Mouse (Mus musculus): ENCODE measurements around the gene Trim16. TPM values are rescaled to one million over a fixed set of nuclear protein-coding genes. Genes with fewer than 3 reads are reported as not detected.
A peak's percentile ranks its signal among the peaks of the same experiment; 100 is the strongest.

Gene Trim16
- polyA plus RNA-seq, 1 experiment from 2014 or later = 6.4 TPM

DNA sequence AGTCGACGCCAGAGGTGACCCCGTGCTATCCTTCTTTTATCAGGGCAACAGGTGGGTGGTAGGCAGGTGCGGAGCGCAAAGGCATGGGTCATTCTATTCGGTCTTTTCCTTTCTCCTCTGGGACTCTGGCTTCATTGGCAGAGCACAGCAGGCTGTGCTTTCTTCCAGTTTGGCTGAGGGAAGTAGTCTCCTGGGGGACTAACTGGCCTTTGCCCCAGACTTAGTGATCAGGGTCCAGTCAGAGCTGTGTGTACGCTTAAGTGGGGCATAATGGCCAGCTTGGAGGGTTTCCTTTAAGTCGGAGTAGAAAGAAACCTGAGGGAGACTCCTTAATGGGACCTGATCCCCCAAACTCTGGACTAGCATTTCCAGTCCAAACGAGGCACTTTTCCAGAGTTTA lies 53.4 kb downstream of the Trim16 start:
- ATAC-seq (ENCODE audit: low FRiP score) (no peak), DNase-seq (ENCODE audit: low spot score) (no peak)
- WGBS = 80% methylated on average over 9 of the region's 9 CpGs
- H3K9me3 ChIP-seq (ENCODE audit: control insufficient read depth, low read length) = no peaks in the 10 kb centered on the region
- H3K9ac ChIP-seq (ENCODE audit: low read depth, low read length) = no peak overlapping the region
- H3K27ac ChIP-seq (ENCODE audit: low read depth, low read length) = no peak overlapping the region
- H3K4me3 ChIP-seq (ENCODE audit: low read depth, low read length) = no peak overlapping the region
- H3K27me3 ChIP-seq (ENCODE audit: control insufficient read depth, insufficient read depth, low read length) = no peaks in the 10 kb centered on the region
- no peak overlapping the region for H3K4me2 ChIP-seq (replicated peaks; ENCODE audit: low read depth, low read length)
- no peaks in the 10 kb centered on the region for H3K4me1 ChIP-seq (replicated peaks; ENCODE audit: control insufficient read depth, insufficient read depth, low read length)
- H3K36me3 ChIP-seq (ENCODE audit: control insufficient read depth, insufficient read depth, low read length) = no peaks in the 10 kb centered on the region

DNA sequence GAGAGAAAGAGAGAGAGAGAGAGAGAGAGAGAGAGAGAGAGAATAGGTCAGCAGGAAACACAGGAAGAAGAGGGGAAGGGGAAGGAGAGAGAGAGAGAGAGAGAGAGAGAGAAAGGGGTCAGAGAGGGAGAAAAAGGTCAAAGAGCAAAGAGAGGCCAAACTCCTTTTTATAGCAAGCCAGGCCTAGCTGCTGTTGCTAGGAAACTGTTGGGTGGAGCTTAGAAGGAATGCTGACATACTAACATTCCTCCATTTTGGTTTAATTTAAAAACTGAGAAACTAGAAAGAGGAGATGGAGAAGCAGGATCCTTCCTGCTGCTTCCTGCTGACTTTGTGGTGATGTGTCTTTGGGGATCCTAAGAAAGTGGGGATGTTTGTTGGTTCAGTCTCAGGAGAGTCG lies 55.7 kb downstream of the Trim16 start:
- Histone ChIP-seq H3K9me3 (ENCODE audit: control insufficient read depth, low read length) (no peaks in the 10 kb centered on the region), H3K4me2 (replicated peaks; ENCODE audit: low read depth, low read length) (no peak overlapping the region), H3K9ac (ENCODE audit: low read depth, low read length) (no peak overlapping the region), H3K4me1 (replicated peaks; ENCODE audit: control insufficient read depth, insufficient read depth, low read length) (no peaks in the 10 kb centered on the region), H3K27me3 (ENCODE audit: control insufficient read depth, insufficient read depth, low read length) (no peaks in the 10 kb centered on the region), H3K27ac (ENCODE audit: low read depth, low read length) (no peak overlapping the region), H3K4me3 (ENCODE audit: low read depth, low read length) (no peak overlapping the region), H3K36me3 (ENCODE audit: control insufficient read depth, insufficient read depth, low read length) (no peaks in the 10 kb centered on the region)
- 77% methylated on average over 1 of the region's 1 CpGs for WGBS
- ATAC-seq (ENCODE audit: low FRiP score) = no peak
- no peak for DNase-seq (ENCODE audit: low spot score)

GRCm38 (mm10) chr11:62876445-62876844 lies 56.4 kb downstream of the Trim16 start:
- Histone ChIP-seq H3K4me1 (replicated peaks; ENCODE audit: control insufficient read depth, insufficient read depth, low read length) (no peaks in the 10 kb centered on the region), H3K9me3 (ENCODE audit: control insufficient read depth, low read length) (no peaks in the 10 kb centered on the region), H3K27ac (ENCODE audit: low read depth, low read length) (no peak overlapping the region), H3K4me3 (ENCODE audit: low read depth, low read length) (no peak overlapping the region), H3K4me2 (replicated peaks; ENCODE audit: low read depth, low read length) (no peak overlapping the region), H3K9ac (ENCODE audit: low read depth, low read length) (no peak overlapping the region), H3K36me3 (ENCODE audit: control insufficient read depth, insufficient read depth, low read length) (no peaks in the 10 kb centered on the region), H3K27me3 (ENCODE audit: control insufficient read depth, insufficient read depth, low read length) (no peaks in the 10 kb centered on the region)
- DNase-seq (ENCODE audit: low spot score) (no peak), ATAC-seq (ENCODE audit: low FRiP score) (no peak)
- WGBS = 88% methylated on average over 4 of the region's 4 CpGs

DNA sequence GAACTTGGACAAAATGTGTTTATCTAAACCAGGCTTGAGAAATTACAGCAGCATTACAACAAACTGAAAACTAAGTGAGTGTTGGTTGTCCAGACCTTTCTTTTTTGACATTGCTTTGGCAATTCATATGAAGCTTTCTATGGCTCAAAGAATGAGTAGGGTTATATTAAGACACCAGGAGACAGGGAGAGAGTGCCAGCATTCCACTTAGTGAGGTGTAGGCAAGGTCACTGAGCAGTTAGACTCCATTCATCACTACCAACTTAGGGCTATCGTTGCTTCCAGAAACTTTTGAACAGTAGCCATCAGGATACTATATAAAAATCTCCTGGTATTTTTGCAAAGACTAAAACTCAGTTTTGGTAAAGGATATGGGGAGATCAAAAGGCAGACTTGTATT lies 57.4 kb downstream of the Trim16 start:
- Histone ChIP-seq H3K36me3 (ENCODE audit: control insufficient read depth, insufficient read depth, low read length) (no peaks in the 10 kb centered on the region), H3K9ac (ENCODE audit: low read depth, low read length) (no peak overlapping the region), H3K4me1 (replicated peaks; ENCODE audit: control insufficient read depth, insufficient read depth, low read length) (no peaks in the 10 kb centered on the region), H3K9me3 (ENCODE audit: control insufficient read depth, low read length) (no peaks in the 10 kb centered on the region), H3K27ac (ENCODE audit: low read depth, low read length) (no peak overlapping the region), H3K4me2 (replicated peaks; ENCODE audit: low read depth, low read length) (no peak overlapping the region), H3K27me3 (ENCODE audit: control insufficient read depth, insufficient read depth, low read length) (no peaks in the 10 kb centered on the region), H3K4me3 (ENCODE audit: low read depth, low read length) (no peak overlapping the region)
- DNase-seq (ENCODE audit: low spot score) = no peak
- ATAC-seq (ENCODE audit: low FRiP score) = no peak
- WGBS = 97% methylated on average over 1 of the region's 1 CpGs

- Histone ChIP-seq H3K4me3 (ENCODE audit: low read depth, low read length) (peak overlapping the region; percentile 76), H3K9me3 (ENCODE audit: control insufficient read depth, low read length) (no peaks in the 10 kb centered on the region), H3K36me3 (ENCODE audit: control insufficient read depth, insufficient read depth, low read length) (no peaks in the 10 kb centered on the region), H3K27ac (ENCODE audit: low read depth, low read length) (no peak overlapping the region), H3K9ac (ENCODE audit: low read depth, low read length) (no peak overlapping the region), H3K4me2 (replicated peaks; ENCODE audit: low read depth, low read length) (peak overlapping the region; percentile 43; the same call in 1 of the 2 replicates), H3K27me3 (ENCODE audit: control insufficient read depth, insufficient read depth, low read length) (no peaks in the 10 kb centered on the region), H3K4me1 (replicated peaks; ENCODE audit: control insufficient read depth, insufficient read depth, low read length) (no peaks in the 10 kb centered on the region)
- ATAC-seq (ENCODE audit: low FRiP score) (no peak), DNase-seq (ENCODE audit: low spot score) (no peak)
- 33% methylated on average over 9 of the region's 9 CpGs for WGBS
Measured at GRCm38 (mm10) chr11:62878728-62879127, 58.7 kb downstream of the Trim16 start.

DNA sequence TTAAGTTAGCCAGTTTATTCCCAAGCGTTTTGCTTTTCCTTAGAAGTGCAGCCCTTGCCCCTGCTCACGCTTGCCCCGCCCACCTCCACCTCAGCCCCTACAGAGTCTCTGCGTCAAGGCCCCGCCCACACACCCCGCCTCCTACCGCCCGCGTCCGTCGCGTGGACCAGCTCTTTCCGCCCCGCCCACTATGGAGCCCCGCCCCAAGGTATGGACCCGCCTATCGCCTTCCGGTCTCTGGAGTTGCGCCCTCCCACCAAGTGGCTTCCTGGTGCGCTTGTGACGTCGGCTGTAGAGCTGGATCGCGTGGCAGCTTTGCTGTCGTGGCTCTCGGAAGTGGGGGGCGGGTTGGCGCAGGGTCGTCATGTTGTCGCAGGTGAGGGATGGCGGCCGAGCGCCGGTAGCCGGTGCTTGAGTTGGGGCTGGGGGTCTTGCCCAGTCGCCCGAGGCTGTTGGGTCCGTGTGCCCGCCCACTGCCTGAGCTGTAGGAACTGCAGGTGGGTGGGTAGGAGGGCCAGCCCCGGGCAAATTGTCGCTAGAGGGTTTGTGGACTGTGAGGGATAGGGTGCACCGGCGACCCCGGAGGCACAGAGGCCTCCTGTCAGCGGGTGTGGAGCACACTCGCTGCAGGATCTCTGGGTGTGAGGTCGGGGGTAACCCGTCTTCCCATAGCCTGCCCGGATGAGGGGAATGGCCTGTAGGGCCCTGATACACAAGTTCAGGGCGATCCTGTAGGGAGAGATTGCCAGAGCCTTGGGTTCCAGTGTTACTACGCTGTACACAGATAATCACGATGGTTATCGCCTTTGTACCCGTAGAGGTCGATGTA lies 59.4 kb downstream of the Trim16 start, which contains the start of gene Tvp23b:
Gene Tvp23b, plus strand, starts transcription at position 236 of the 829 bp plus-strand sequence.
- peak within 1 kb of the TSS; percentile 76 for H3K4me3 ChIP-seq (ENCODE audit: low read depth, low read length)
- peak within 1 kb of the TSS; percentile 67 for H3K27ac ChIP-seq (ENCODE audit: low read depth, low read length)
- no peaks in the 10 kb centered on the region for H3K27me3 ChIP-seq (ENCODE audit: control insufficient read depth, insufficient read depth, low read length)
- peak within 1 kb of the TSS; percentile 81 for H3K4me2 ChIP-seq (replicated peaks; ENCODE audit: low read depth, low read length)
- H3K9me3 ChIP-seq (ENCODE audit: control insufficient read depth, low read length) = no peaks in the 10 kb centered on the region
- 2% methylated on average over 54 of the region's 55 CpGs for WGBS
- ATAC-seq (ENCODE audit: low FRiP score) (peak; percentile 97), DNase-seq (ENCODE audit: low spot score) (peak; percentile 100)
- no peaks in the 10 kb centered on the region for H3K4me1 ChIP-seq (replicated peaks; ENCODE audit: control insufficient read depth, insufficient read depth, low read length)
- peak within 1 kb of the TSS; percentile 89 for H3K9ac ChIP-seq (ENCODE audit: low read depth, low read length)
- no peaks in the 10 kb centered on the region for H3K36me3 ChIP-seq (ENCODE audit: control insufficient read depth, insufficient read depth, low read length)

DNA sequence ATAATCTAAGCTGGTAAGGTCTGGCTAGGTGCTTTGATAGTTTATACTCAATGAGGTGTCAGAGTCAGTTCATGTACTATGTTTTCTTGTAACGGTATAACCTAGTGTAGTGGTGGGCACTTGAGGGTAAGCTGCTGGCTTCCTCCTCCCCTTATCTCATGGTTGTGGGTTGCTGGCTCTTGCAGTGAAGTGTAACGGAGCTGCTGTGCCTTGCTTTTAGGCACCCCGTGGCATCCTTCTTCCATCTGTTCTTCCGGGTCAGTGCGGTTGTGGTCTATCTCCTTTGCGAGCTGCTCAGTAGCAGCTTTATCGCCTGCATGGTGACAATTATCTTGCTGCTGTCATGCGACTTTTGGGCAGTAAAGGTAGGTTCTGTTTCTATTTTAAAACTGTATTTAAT lies 63.4 kb downstream of the Trim16 start:
- H3K36me3 ChIP-seq (ENCODE audit: control insufficient read depth, insufficient read depth, low read length) = peaks cover 4% of the 10 kb centered on the region; the same call in 1 of the 2 replicates
- no peak overlapping the region for H3K4me3 ChIP-seq (ENCODE audit: low read depth, low read length)
- no peak overlapping the region for H3K27ac ChIP-seq (ENCODE audit: low read depth, low read length)
- WGBS = 92% methylated on average over 8 of the region's 8 CpGs
- no peaks in the 10 kb centered on the region for H3K9me3 ChIP-seq (ENCODE audit: control insufficient read depth, low read length)
- no peak for DNase-seq (ENCODE audit: low spot score)
- H3K4me2 ChIP-seq (replicated peaks; ENCODE audit: low read depth, low read length) = no peak overlapping the region
- no peaks in the 10 kb centered on the region for H3K4me1 ChIP-seq (replicated peaks; ENCODE audit: control insufficient read depth, insufficient read depth, low read length)
- no peak for ATAC-seq (ENCODE audit: low FRiP score)
- H3K9ac ChIP-seq (ENCODE audit: low read depth, low read length) = no peak overlapping the region
- H3K27me3 ChIP-seq (ENCODE audit: control insufficient read depth, insufficient read depth, low read length) = no peaks in the 10 kb centered on the region

DNA sequence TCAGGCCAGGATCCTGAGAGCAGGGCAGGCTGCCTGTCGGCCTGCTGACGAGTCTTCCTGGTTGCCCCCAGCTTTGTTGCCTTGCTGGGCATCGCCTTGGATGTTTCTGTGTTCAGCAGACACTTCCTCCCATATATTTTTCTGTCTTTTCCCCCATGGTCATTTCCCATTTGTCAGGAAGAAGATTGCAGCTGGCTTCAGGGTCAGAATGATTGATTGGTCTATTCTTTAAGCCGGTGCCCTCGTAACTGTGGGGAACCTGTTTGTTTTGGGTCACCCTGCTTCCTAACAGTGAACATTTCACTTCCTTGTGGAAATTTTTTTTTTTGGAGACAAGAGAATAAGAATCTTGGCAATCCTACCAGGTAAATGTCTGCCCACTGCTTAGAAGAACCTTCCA lies 65.3 kb downstream of the Trim16 start:
- Histone ChIP-seq H3K4me3 (ENCODE audit: low read depth, low read length) (no peak overlapping the region), H3K27me3 (ENCODE audit: control insufficient read depth, insufficient read depth, low read length) (no peaks in the 10 kb centered on the region), H3K36me3 (ENCODE audit: control insufficient read depth, insufficient read depth, low read length) (peaks cover 4% of the 10 kb centered on the region; the same call in 1 of the 2 replicates), H3K9ac (ENCODE audit: low read depth, low read length) (no peak overlapping the region), H3K4me2 (replicated peaks; ENCODE audit: low read depth, low read length) (no peak overlapping the region), H3K9me3 (ENCODE audit: control insufficient read depth, low read length) (no peaks in the 10 kb centered on the region), H3K27ac (ENCODE audit: low read depth, low read length) (no peak overlapping the region), H3K4me1 (replicated peaks; ENCODE audit: control insufficient read depth, insufficient read depth, low read length) (no peaks in the 10 kb centered on the region)
- DNase-seq (ENCODE audit: low spot score) (no peak), ATAC-seq (ENCODE audit: low FRiP score) (no peak)
- 78% methylated on average over 5 of the region's 5 CpGs for WGBS

- Histone ChIP-seq H3K9me3 (ENCODE audit: control insufficient read depth, low read length) (no peaks in the 10 kb centered on the region), H3K27me3 (ENCODE audit: control insufficient read depth, insufficient read depth, low read length) (no peaks in the 10 kb centered on the region), H3K27ac (ENCODE audit: low read depth, low read length) (no peak overlapping the region), H3K4me3 (ENCODE audit: low read depth, low read length) (no peak overlapping the region), H3K4me2 (replicated peaks; ENCODE audit: low read depth, low read length) (no peak overlapping the region), H3K36me3 (ENCODE audit: control insufficient read depth, insufficient read depth, low read length) (peaks cover 4% of the 10 kb centered on the region; the same call in 1 of the 2 replicates), H3K4me1 (replicated peaks; ENCODE audit: control insufficient read depth, insufficient read depth, low read length) (no peaks in the 10 kb centered on the region), H3K9ac (ENCODE audit: low read depth, low read length) (no peak overlapping the region)
- ATAC-seq (ENCODE audit: low FRiP score) (no peak), DNase-seq (ENCODE audit: low spot score) (no peak)
- WGBS = 88% methylated on average over 4 of the region's 4 CpGs
Measured at GRCm38 (mm10) chr11:62890796-62891195, 70.8 kb downstream of the Trim16 start.

Data from hindbrain, embryonic 11.5 days (tissue).